21 mouse cellular contexts compared by ENCODE assay signal in genomic region chr1:56366319-56366718, GRCm38 (mm10).
A peak's percentile ranks its signal among the peaks of the same experiment; 100 is the strongest.
DNase-seq lines count a peak whose midpoint lies in the region; ATAC-seq and TF ChIP-seq lines count a peak whose summit lies in the region.
"Had no signal": no experiment of that assay in that cellular context is flagged by ENCODE, and none has a peak within 500 bp of the region (broad histone marks: within the 10 kb centered on the region; RNA-seq: fewer than 3 reads in every experiment).

No protein-coding gene starts in this region.

- H3K9me3 ChIP-seq in intestine, postnatal 0 days (ENCODE audit: control insufficient read depth) = no peaks in the 10 kb centered on the region
- H3K9me3 ChIP-seq in intestine, embryonic 16.5 days (ENCODE audit: control insufficient read depth, low read length) = no peaks in the 10 kb centered on the region
- H3K9me3 ChIP-seq in stomach, embryonic 16.5 days (replicated peaks; ENCODE audit: control insufficient read depth, low read length) = no peaks in the 10 kb centered on the region
- H3K9me3 ChIP-seq in stomach, postnatal 0 days (ENCODE audit: control insufficient read depth, low read length) = no peaks in the 10 kb centered on the region
- no peaks in the 10 kb centered on the region for H3K9me3 ChIP-seq in midbrain, embryonic 15.5 days

- ATAC-seq in intestine, postnatal 0 days = peak; percentile 45; the same call in 1 of the 2 replicates
- ATAC-seq in intestine, embryonic 16.5 days = no peak
- peak; percentile 25; the same call in 1 of the 2 replicates for ATAC-seq in stomach, embryonic 16.5 days (ENCODE audit: insufficient read depth, low FRiP score)
- ATAC-seq in stomach, postnatal 0 days (ENCODE audit: low FRiP score, low TSS enrichment) = peak; percentile 92
- ATAC-seq in midbrain, embryonic 15.5 days (replicated peaks) = no peak
- ATAC-seq: activated CD4-positive, CD25-positive, alpha-beta regulatory T cell, adult 4 months; CD4-positive, CD25-positive, alpha-beta regulatory T cell, adult 4 months; Patski had no signal

- H3K4me2 ChIP-seq in intestine, postnatal 0 days (replicated peaks; ENCODE audit: low read depth) = no peak overlapping the region
- H3K4me2 ChIP-seq in intestine, embryonic 16.5 days (ENCODE audit: low read depth, low read length) = no peak overlapping the region
- no peak overlapping the region for H3K4me2 ChIP-seq in stomach, embryonic 16.5 days (ENCODE audit: low read depth, low read length)
- no peak overlapping the region for H3K4me2 ChIP-seq in stomach, postnatal 0 days (replicated peaks; ENCODE audit: low read depth)
- H3K4me2 ChIP-seq in midbrain, embryonic 15.5 days = no peak overlapping the region

- 51% methylated on average over 2 of the region's 2 CpGs for WGBS in intestine, postnatal 0 days
- 65% methylated on average over 2 of the region's 2 CpGs for WGBS in intestine, embryonic 16.5 days
- WGBS in stomach, embryonic 16.5 days = 56% methylated on average over 2 of the region's 2 CpGs
- WGBS in stomach, postnatal 0 days = 54% methylated on average over 2 of the region's 2 CpGs
- 87% methylated on average over 2 of the region's 2 CpGs for WGBS in midbrain, embryonic 15.5 days

- H3K4me1 ChIP-seq in intestine, postnatal 0 days (replicated peaks; ENCODE audit: control insufficient read depth, insufficient read depth, low read length) = no peaks in the 10 kb centered on the region
- no peaks in the 10 kb centered on the region for H3K4me1 ChIP-seq in intestine, embryonic 16.5 days (ENCODE audit: control insufficient read depth, insufficient read depth, low read length)
- no peaks in the 10 kb centered on the region for H3K4me1 ChIP-seq in stomach, embryonic 16.5 days (ENCODE audit: control insufficient read depth, insufficient read depth, low read length)
- no peaks in the 10 kb centered on the region for H3K4me1 ChIP-seq in stomach, postnatal 0 days (replicated peaks; ENCODE audit: control insufficient read depth, insufficient read depth)
- no peaks in the 10 kb centered on the region for H3K4me1 ChIP-seq in midbrain, embryonic 15.5 days

- H3K36me3 ChIP-seq in intestine, postnatal 0 days (ENCODE audit: control insufficient read depth, insufficient read depth) = no peaks in the 10 kb centered on the region
- no peaks in the 10 kb centered on the region for H3K36me3 ChIP-seq in intestine, embryonic 16.5 days (ENCODE audit: control insufficient read depth, insufficient read depth, low read length)
- no peaks in the 10 kb centered on the region for H3K36me3 ChIP-seq in stomach, embryonic 16.5 days (ENCODE audit: control insufficient read depth, insufficient read depth, low read length)
- no peaks in the 10 kb centered on the region for H3K36me3 ChIP-seq in stomach, postnatal 0 days (ENCODE audit: control insufficient read depth, insufficient read depth, low read length)
- H3K36me3 ChIP-seq in midbrain, embryonic 15.5 days (replicated peaks) = no peaks in the 10 kb centered on the region
- H3K36me3 ChIP-seq: G1E had no signal

- no peak for TF ChIP-seq EP300 in stomach, postnatal 0 days (optimal IDR thresholded peaks at IDR 0.05)

- DNase-seq in stomach, postnatal 0 days (ENCODE audit: low spot score) = no peak
- no peak for DNase-seq in layer of hippocampus, adult 2 months (ENCODE audit: low spot score in 2 of 2)
- DNase-seq: adrenal gland, adult 2 months; adrenal gland, adult 8-10 months; adrenal gland, postnatal 10 days; adrenal gland, postnatal 14 days; adrenal gland, postnatal 25 days; adrenal gland, postnatal 36 days; B cell, adult 2 months; cerebellum, adult 11 months; cerebellum, adult 11-12 months; cerebellum, adult 18-20 months had no signal

- no peak overlapping the region for H3K4me3 ChIP-seq in intestine, postnatal 0 days (ENCODE audit: low read depth, low read length)
- no peak overlapping the region for H3K4me3 ChIP-seq in intestine, embryonic 16.5 days (ENCODE audit: low read length)
- H3K4me3 ChIP-seq in stomach, embryonic 16.5 days (replicated peaks; ENCODE audit: low read length) = no peak overlapping the region
- no peak overlapping the region for H3K4me3 ChIP-seq in stomach, postnatal 0 days (ENCODE audit: low read depth, low read length)
- H3K4me3 ChIP-seq in layer of hippocampus, adult 2 months = no peak overlapping the region
- H3K4me3 ChIP-seq in midbrain, embryonic 15.5 days = no peak overlapping the region

- no peak overlapping the region for H3K27ac ChIP-seq in intestine, postnatal 0 days (ENCODE audit: low read depth, low read length)
- no peak overlapping the region for H3K27ac ChIP-seq in intestine, embryonic 16.5 days (ENCODE audit: low read length)
- H3K27ac ChIP-seq in stomach, embryonic 16.5 days (ENCODE audit: low read length) = no peak overlapping the region
- H3K27ac ChIP-seq in stomach, postnatal 0 days (replicated peaks) = no peak overlapping the region
- no peak overlapping the region for H3K27ac ChIP-seq in layer of hippocampus, adult 2 months
- H3K27ac ChIP-seq in midbrain, embryonic 15.5 days = no peak overlapping the region

- no peak overlapping the region for H3K9ac ChIP-seq in intestine, postnatal 0 days (ENCODE audit: low read depth, low read length)
- H3K9ac ChIP-seq in intestine, embryonic 16.5 days (ENCODE audit: low read depth, low read length) = no peak overlapping the region
- no peak overlapping the region for H3K9ac ChIP-seq in stomach, embryonic 16.5 days (ENCODE audit: low read length)
- no peak overlapping the region for H3K9ac ChIP-seq in stomach, postnatal 0 days (ENCODE audit: low read length)
- H3K9ac ChIP-seq in midbrain, embryonic 15.5 days = no peak overlapping the region

- TF ChIP-seq CTCF in intestine, postnatal 0 days (IDR thresholded peaks at IDR 0.05; ENCODE audit: low read depth) = no peak
- TF ChIP-seq CTCF in stomach, postnatal 0 days (IDR thresholded peaks at IDR 0.05; ENCODE audit: low read depth) = no peak
- TF ChIP-seq CTCF in layer of hippocampus, adult 2 months (conservative IDR thresholded peaks at IDR 0.05) = no peak

- H3K27me3 ChIP-seq in intestine, postnatal 0 days (replicated peaks; ENCODE audit: control insufficient read depth, insufficient read depth, low read length) = no peaks in the 10 kb centered on the region
- H3K27me3 ChIP-seq in intestine, embryonic 16.5 days (replicated peaks; ENCODE audit: control insufficient read depth, insufficient read depth, low read length) = no peaks in the 10 kb centered on the region
- H3K27me3 ChIP-seq in stomach, embryonic 16.5 days (ENCODE audit: control insufficient read depth, insufficient read depth, low read length) = no peaks in the 10 kb centered on the region
- no peaks in the 10 kb centered on the region for H3K27me3 ChIP-seq in stomach, postnatal 0 days (ENCODE audit: control insufficient read depth, insufficient read depth, low read length)
- H3K27me3 ChIP-seq in midbrain, embryonic 15.5 days (replicated peaks) = no peaks in the 10 kb centered on the region
- H3K27me3 ChIP-seq: CH12.LX had no signal

Comparison
In these comparisons a context has a peak if more than half of its experiments do, and no peak if none do; other contexts are left out.
1. ATAC-seq: peak in intestine, postnatal 0 days (single experiment), stomach, embryonic 16.5 days (single experiment) and stomach, postnatal 0 days (single experiment); none in intestine, embryonic 16.5 days (single experiment) and midbrain, embryonic 15.5 days (single experiment).